Mouse (Mus musculus): ENCODE measurements at regions not wholly inside any gene's neighbourhood (a gene's known extent, or its start where the extent isn't known, plus 50 kb on each side); places are given as distances from the start of the nearest gene placed in this dataset.

- TF ChIP-seq CTCF (IDR thresholded peaks at IDR 0.05; ENCODE audit: low read depth) (no peak), EP300 (IDR thresholded peaks at IDR 0.05; ENCODE audit: low read depth) (no peak)
Measured at GRCm38 (mm10) chr14:58480454-58480853, 410.1 kb downstream of the Fgf9 start.

All from heart, postnatal 0 days (tissue).